Mouse (Mus musculus): ENCODE results near the gene Wdr86.

GRCm38 (mm10) chr5:24778082-24778842, 47.7 kb upstream of the Wdr86 start:
- no peak for TF ChIP-seq CTCF (conservative IDR thresholded peaks at IDR 0.05; ENCODE audit: low read length)
- no peak for TF ChIP-seq NANOG (IDR thresholded peaks at IDR 0.05; ENCODE audit: borderline replicate concordance, low read length)
- no peak for TF ChIP-seq POU5F1 (IDR thresholded peaks at IDR 0.05; ENCODE audit: borderline replicate concordance, low read length)
